Mouse (Mus musculus) neural tube, embryonic 14.5 days (tissue): ENCODE results near the gene Pdpn. TPM values are rescaled to one million over a fixed set of nuclear protein-coding genes. Genes with fewer than 3 reads are reported as not detected.
"Not testable (repeated sequence)": the region's sequence is repeated elsewhere in the genome, so short reads cannot be mapped to it uniquely, and the experiment has no call there.

Experiments used
- ATAC-seq: fragments of 200-750 bp; cut with Nextera tagmentation; 2 replicates; pipeline ENCODE4 v1.8.0; 2017; ENCODE audit warnings: low read depth, mild to moderate bottlenecking, moderate TSS enrichment, moderate library complexity
- H3K27ac ChIP-seq: fragments of 300-500 bp; sonication (generic); 2 replicates; pipeline ENCODE4 v1.5.1; 2014; ENCODE audit warnings: low read depth, mild to moderate bottlenecking, control low read depth, low read length, moderate library complexity, mixed read lengths
- H3K27me3 ChIP-seq: fragments of 300-500 bp; sonication (generic); 2 replicates; pipeline ENCODE4 v1.6.1; 2014; ENCODE audit warnings: low read length; ENCODE audit not compliant: control insufficient read depth, insufficient read depth
- H3K36me3 ChIP-seq: fragments of 300-500 bp; sonication (generic); 2 replicates; pipeline ENCODE4 v1.6.1; 2014; ENCODE audit warnings: low read length, mixed read lengths; ENCODE audit not compliant: control insufficient read depth, insufficient read depth
- H3K4me1 ChIP-seq: fragments of 300-500 bp; sonication (generic); 2 replicates; pipeline ENCODE4 v1.6.1; 2014; ENCODE audit warnings: low read length; ENCODE audit not compliant: control insufficient read depth, insufficient read depth
- H3K4me2 ChIP-seq: fragments of 300-500 bp; sonication (generic); 2 replicates; pipeline ENCODE4 v1.6.1; 2014; ENCODE audit warnings: mild to moderate bottlenecking, low read depth, low read length, control low read depth
- H3K4me3 ChIP-seq: fragments of 300-500 bp; sonication (generic); 2 replicates; pipeline ENCODE4 v1.5.1; 2014; ENCODE audit warnings: low read depth, low read length, control low read depth, mixed read lengths
- H3K9ac ChIP-seq: fragments of 300-500 bp; sonication (generic); replicated peaks from 2 replicates; pipeline ENCODE4 v1.6.1; 2014; ENCODE audit warnings: low read depth, mild to moderate bottlenecking, control low read depth, low read length, mixed read lengths
- H3K9me3 ChIP-seq: fragments of 300-500 bp; sonication (generic); 2 replicates; pipeline ENCODE4 v1.6.1; 2016; ENCODE audit warnings: low read length; ENCODE audit not compliant: control insufficient read depth
- WGBS: fragments of 180-500 bp; shearing (Covaris S2); extraction: QIAGEN DNeasy Blood & Tissue Kit; methylation state at CpG from one replicate; pipeline ENCODE4 v1.1.7; 2014; 5-methylcytosine and 5-hydroxymethylcytosine counted together
- polyA plus RNA-seq: library from polyadenylated mRNA; unstranded; fragments of >200 nt; fragmentation: Nextera tagmentation; extraction: Ambion mirVana; gene quantifications from 2 replicates; pipeline ENCODE4 v1.2.1, GENCODE M21; 2014

Pdpn gene
- polyA plus RNA-seq: 25.6 and 40.5 TPM in 2 replicates

- peak within 1 kb of the TSS; percentile 44 for H3K4me2 ChIP-seq
- H3K27ac ChIP-seq: no peak within 1 kb of the TSS
- no peaks in the 10 kb centered on the region; the same call in 1 of the 2 replicates for H3K4me1 ChIP-seq
- ATAC-seq: peak; percentile 41; the same call in 1 of the 2 replicates
- no peaks in the 10 kb centered on the region for H3K27me3 ChIP-seq
- H3K9me3 ChIP-seq: no peaks in the 10 kb centered on the region
- H3K9ac ChIP-seq: peak within 1 kb of the TSS; percentile 0; the same call in 1 of the 2 replicates
- 1% methylated on average over 31 of the region's 31 CpGs for WGBS
- H3K4me3 ChIP-seq: peak within 1 kb of the TSS; percentile 29
- H3K36me3 ChIP-seq: no peaks in the 10 kb centered on the region
These were observed at the start of gene Pdpn for GRCm38 (mm10) chr4:143299325-143300070. TSS of gene Pdpn (minus strand) at chr4:143299564.

GRCm38 (mm10) chr4:143348678-143349077 is 49.3 kb upstream of the Pdpn start:
- H3K4me3 ChIP-seq: no peak overlapping the region
- H3K36me3 ChIP-seq: no peaks in the 10 kb centered on the region
- peaks cover 34% of the 10 kb centered on the region for H3K27me3 ChIP-seq
- H3K27ac ChIP-seq: no peak overlapping the region
- no peaks in the 10 kb centered on the region for H3K9me3 ChIP-seq
- no peak overlapping the region for H3K4me2 ChIP-seq
- no peak for ATAC-seq
- 38% methylated on average over 5 of the region's 5 CpGs for WGBS
- peaks cover 12% of the 10 kb centered on the region; the same call in 1 of the 2 replicates for H3K4me1 ChIP-seq
- no peak overlapping the region for H3K9ac ChIP-seq

- Histone ChIP-seq H3K27me3 (peaks cover 22% of the 10 kb centered on the region), H3K4me1 (peaks cover 12% of the 10 kb centered on the region; the same call in 1 of the 2 replicates)
- WGBS: 93% methylated on average over 5 of the region's 5 CpGs
- H3K4me2 ChIP-seq, H3K9me3 ChIP-seq, H3K9ac ChIP-seq, H3K36me3 ChIP-seq, ATAC-seq, H3K4me3 ChIP-seq, H3K27ac ChIP-seq: not testable (repeated sequence)
These were observed 46.1 kb upstream of the Pdpn start for GRCm38 (mm10) chr4:143345491-143345890.

- H3K4me1 ChIP-seq: no peaks in the 10 kb centered on the region
- no peak for ATAC-seq
- WGBS: 76% methylated on average over 7 of the region's 7 CpGs
- no peak overlapping the region for H3K9ac ChIP-seq
- H3K36me3 ChIP-seq: no peaks in the 10 kb centered on the region
- no peaks in the 10 kb centered on the region for H3K9me3 ChIP-seq
- H3K4me2 ChIP-seq: no peak overlapping the region
- H3K27me3 ChIP-seq: no peaks in the 10 kb centered on the region
- H3K4me3 ChIP-seq: no peak overlapping the region
- no peak overlapping the region for H3K27ac ChIP-seq
These were observed 42.1 kb upstream of the Pdpn start for GRCm38 (mm10) chr4:143341470-143341869.

GRCm38 (mm10) chr4:143339808-143340207 is 40.4 kb upstream of the Pdpn start:
- H3K4me1 ChIP-seq: no peaks in the 10 kb centered on the region
- no peak overlapping the region for H3K4me3 ChIP-seq
- ATAC-seq: no peak
- no peak overlapping the region for H3K4me2 ChIP-seq
- H3K27ac ChIP-seq: no peak overlapping the region
- H3K36me3 ChIP-seq: no peaks in the 10 kb centered on the region
- H3K27me3 ChIP-seq: no peaks in the 10 kb centered on the region
- 67% methylated on average over 13 of the region's 13 CpGs for WGBS
- H3K9ac ChIP-seq: no peak overlapping the region
- H3K9me3 ChIP-seq: no peaks in the 10 kb centered on the region

- no peaks in the 10 kb centered on the region for H3K9me3 ChIP-seq
- H3K4me3 ChIP-seq: no peak overlapping the region
- no peak overlapping the region for H3K9ac ChIP-seq
- H3K27ac ChIP-seq: no peak overlapping the region
- H3K4me1 ChIP-seq: no peaks in the 10 kb centered on the region
- no peaks in the 10 kb centered on the region for H3K27me3 ChIP-seq
- WGBS: 43% methylated on average over 2 of the region's 2 CpGs
- ATAC-seq: no peak
- no peak overlapping the region for H3K4me2 ChIP-seq
- no peaks in the 10 kb centered on the region for H3K36me3 ChIP-seq
These were observed 36.7 kb upstream of the Pdpn start for GRCm38 (mm10) chr4:143336096-143336495.

- no peak overlapping the region for H3K4me3 ChIP-seq
- ATAC-seq: no peak
- no peaks in the 10 kb centered on the region for H3K4me1 ChIP-seq
- WGBS: 91% methylated on average over 17 of the region's 17 CpGs
- no peak overlapping the region for H3K9ac ChIP-seq
- no peaks in the 10 kb centered on the region for H3K27me3 ChIP-seq
- H3K4me2 ChIP-seq: no peak overlapping the region
- H3K27ac ChIP-seq: no peak overlapping the region
- H3K36me3 ChIP-seq: no peaks in the 10 kb centered on the region
- no peaks in the 10 kb centered on the region for H3K9me3 ChIP-seq
These were observed 35.6 kb upstream of the Pdpn start for GRCm38 (mm10) chr4:143334995-143335394.

- H3K4me1 ChIP-seq: no peaks in the 10 kb centered on the region
- no peak overlapping the region for H3K9ac ChIP-seq
- no peak overlapping the region for H3K4me3 ChIP-seq
- H3K27me3 ChIP-seq: no peaks in the 10 kb centered on the region
- no peak overlapping the region for H3K27ac ChIP-seq
- WGBS: 41% methylated on average over 5 of the region's 5 CpGs
- no peaks in the 10 kb centered on the region for H3K36me3 ChIP-seq
- no peak for ATAC-seq
- H3K9me3 ChIP-seq: no peaks in the 10 kb centered on the region
- H3K4me2 ChIP-seq: no peak overlapping the region
These were observed 34.8 kb upstream of the Pdpn start for GRCm38 (mm10) chr4:143334145-143334544.

GRCm38 (mm10) chr4:143331787-143332186 is 32.4 kb upstream of the Pdpn start:
- WGBS: 48% methylated on average over 1 of the region's 1 CpGs
- no peak overlapping the region for H3K27ac ChIP-seq
- H3K4me1 ChIP-seq: no peaks in the 10 kb centered on the region
- H3K27me3 ChIP-seq: no peaks in the 10 kb centered on the region
- ATAC-seq: no peak
- H3K9ac ChIP-seq: no peak overlapping the region
- no peaks in the 10 kb centered on the region for H3K36me3 ChIP-seq
- H3K4me2 ChIP-seq: no peak overlapping the region
- H3K9me3 ChIP-seq: no peaks in the 10 kb centered on the region
- H3K4me3 ChIP-seq: no peak overlapping the region
